Mouse (Mus musculus) megakaryocyte, embryonic 14.5 days (primary cell): ENCODE data around the gene G2e3.

Experiments
- FLI1 ChIP-seq: IDR thresholded peaks from 2 replicates; pipeline ENCODE4 v1.6.1; 2012; ENCODE audit warnings: low read length, inconsistent platforms, mixed read lengths
- GATA1 ChIP-seq: IDR thresholded peaks from 3 replicates; pipeline ENCODE4 v1.6.1; 2012; ENCODE audit warnings: mixed read lengths, low read length, inconsistent platforms, borderline replicate concordance

GRCm38 (mm10) chr12:51326819-51327218 lies 21.0 kb upstream of the G2e3 start:
- TF ChIP-seq GATA1 (no peak), FLI1 (no peak)
